Mouse (Mus musculus): Measurements from ENCODE around the gene Plekhg1.

The Plekhg1 gene

GRCm38 (mm10) chr10:3827368-3827767 lies 87.2 kb downstream of the Plekhg1 start:
- DNase-seq (ENCODE audit: low spot score in 2 of 2) = no peak

- DNase-seq (ENCODE audit: low spot score in 2 of 2) = no peak
Measured at GRCm38 (mm10) chr10:3829472-3829871, 89.3 kb downstream of the Plekhg1 start.

GRCm38 (mm10) chr10:3830618-3831017 lies 90.5 kb downstream of the Plekhg1 start:
- DNase-seq (ENCODE audit: low spot score in 2 of 2) = no peak

GRCm38 (mm10) chr10:3831597-3832351 lies 91.6 kb downstream of the Plekhg1 start:
- DNase-seq (ENCODE audit: low spot score in 2 of 2) = no peak

- no peak for DNase-seq (ENCODE audit: low spot score in 2 of 2)
Measured at GRCm38 (mm10) chr10:3834060-3834459, 93.9 kb downstream of the Plekhg1 start.

GRCm38 (mm10) chr10:3834678-3835077 lies 94.5 kb downstream of the Plekhg1 start:
- DNase-seq (ENCODE audit: low spot score in 2 of 2) = no peak

- DNase-seq (ENCODE audit: low spot score in 2 of 2) = no peak
Measured at GRCm38 (mm10) chr10:3835616-3836015, 95.5 kb downstream of the Plekhg1 start.

DNA sequence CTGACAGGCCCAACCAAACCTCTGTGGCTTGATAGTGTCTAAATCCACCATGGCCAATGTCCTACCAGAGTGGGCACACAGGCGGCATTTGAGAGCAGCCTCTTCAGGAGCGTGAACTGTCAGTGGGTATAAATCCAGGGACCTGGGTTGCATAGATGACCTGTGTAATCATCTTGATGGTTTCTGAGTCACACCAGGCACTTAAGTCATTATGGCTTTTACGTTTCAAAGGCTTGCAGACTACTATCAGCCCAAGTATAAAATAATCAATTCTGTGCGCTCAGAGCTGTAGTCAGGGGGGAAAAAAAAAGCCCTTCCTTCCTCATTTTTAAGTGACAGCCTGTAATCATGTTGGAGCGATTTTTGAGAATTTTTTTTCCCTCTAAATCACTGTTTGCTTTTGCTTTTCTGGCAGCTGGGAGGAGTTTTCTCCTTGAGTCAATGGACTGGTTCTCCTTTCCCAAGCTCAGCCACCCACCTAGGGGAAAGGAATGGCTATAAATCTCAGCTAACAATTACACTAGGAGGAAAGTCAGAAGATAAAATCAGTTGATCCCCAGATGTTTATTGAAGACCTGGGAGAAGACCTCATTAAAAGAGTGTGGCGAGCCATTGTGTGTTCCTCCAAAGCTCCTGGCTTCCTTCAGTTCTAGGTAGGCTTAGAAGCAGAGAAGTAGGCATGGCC lies 99.7 kb downstream of the Plekhg1 start:
- DNase-seq (ENCODE audit: low spot score in 2 of 2) = no peak

DNA sequence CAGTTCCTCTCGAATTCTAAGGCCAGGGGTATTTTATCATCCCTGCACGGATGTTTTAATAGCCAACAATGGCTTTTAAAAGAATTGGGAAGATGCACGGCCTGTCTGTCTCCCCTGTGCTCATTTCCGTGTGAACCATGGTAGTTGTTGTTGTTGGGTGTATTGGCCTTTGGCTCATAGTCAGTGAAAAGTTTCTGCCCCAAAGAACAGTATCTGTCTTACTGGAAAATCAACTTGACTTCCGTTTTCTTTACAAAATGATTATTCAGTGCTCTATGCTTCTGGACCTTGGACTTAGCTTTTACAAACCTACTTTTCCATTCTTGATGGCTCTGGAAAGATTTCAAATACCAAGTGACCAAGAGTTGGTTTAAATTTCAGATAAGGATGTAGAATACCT lies 104.3 kb downstream of the Plekhg1 start:
- no peak for DNase-seq (ENCODE audit: low spot score in 2 of 2)

DNA sequence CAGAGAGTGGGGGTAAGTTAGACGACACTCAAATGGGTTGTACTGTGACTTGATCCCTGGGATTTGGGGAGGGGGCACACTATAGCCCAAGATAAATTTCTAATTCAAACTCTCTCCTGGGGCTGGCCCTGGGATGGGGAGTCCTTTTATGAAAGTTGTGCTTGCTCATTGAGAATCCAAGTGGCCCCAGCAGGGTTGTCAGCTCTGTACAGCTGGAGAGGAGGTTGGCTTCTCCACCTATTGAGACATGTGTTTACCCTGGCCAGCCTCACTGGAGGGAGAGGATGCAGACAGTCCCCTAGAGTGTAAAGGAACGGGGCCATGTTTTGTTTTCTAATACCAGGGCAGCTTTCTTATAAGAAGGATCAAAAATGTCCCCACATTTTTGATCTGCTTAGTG lies 106.9 kb downstream of the Plekhg1 start:
- no peak for DNase-seq (ENCODE audit: low spot score in 2 of 2)

DNA sequence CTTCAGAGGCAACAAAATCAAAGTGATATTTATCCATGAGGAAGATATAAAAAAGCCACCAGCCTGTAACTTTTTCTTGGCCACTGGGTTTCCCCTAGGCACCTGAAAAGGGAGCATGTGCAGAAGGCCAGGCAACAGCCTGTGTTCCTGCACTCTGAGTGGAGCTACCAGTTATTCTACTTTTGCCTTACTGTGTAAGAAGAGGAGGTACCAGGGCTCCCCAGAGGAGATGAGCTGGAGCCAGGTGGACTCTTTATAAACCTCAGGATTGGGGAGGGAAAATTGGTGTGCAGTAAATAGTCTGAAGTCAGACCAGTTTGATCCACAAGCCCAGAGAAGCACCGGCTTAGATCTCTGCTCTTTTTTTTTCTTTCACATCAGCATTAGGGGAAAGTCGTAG lies 111.3 kb downstream of the Plekhg1 start:
- DNase-seq (ENCODE audit: low spot score in 2 of 2) = no peak

GRCm38 (mm10) chr10:3852733-3853132 lies 112.6 kb downstream of the Plekhg1 start:
- DNase-seq (ENCODE audit: low spot score in 2 of 2) = no peak

DNA sequence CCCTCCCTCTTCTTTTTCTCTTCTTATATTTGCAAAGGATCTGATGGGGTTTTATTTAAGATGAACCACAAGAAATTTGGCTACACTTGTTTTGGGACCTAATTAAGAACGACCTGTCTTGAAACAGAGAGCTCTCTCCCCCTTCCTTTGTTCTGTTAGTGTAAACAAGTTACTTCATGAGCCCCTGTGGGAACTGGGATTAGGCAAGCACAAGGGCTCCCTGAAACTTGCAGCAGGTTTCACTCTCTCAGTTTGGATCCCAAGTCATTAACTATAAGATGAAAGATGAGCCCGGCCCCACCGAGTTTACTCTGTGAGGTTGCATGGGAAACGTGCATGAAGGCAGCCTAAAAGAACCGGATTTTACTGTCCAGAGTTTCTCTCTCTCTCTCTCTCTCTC lies 117.7 kb downstream of the Plekhg1 start:
- no peak for DNase-seq (ENCODE audit: low spot score in 2 of 2)

- DNase-seq (ENCODE audit: low spot score in 2 of 2) = no peak
Measured at GRCm38 (mm10) chr10:3858437-3858836, 118.3 kb downstream of the Plekhg1 start.

- no peak for DNase-seq (ENCODE audit: low spot score in 2 of 2)
Measured at GRCm38 (mm10) chr10:3858961-3859714, 119.0 kb downstream of the Plekhg1 start.

- DNase-seq (ENCODE audit: low spot score in 2 of 2) = no peak
Measured at GRCm38 (mm10) chr10:3863411-3864195, 123.4 kb downstream of the Plekhg1 start.

GRCm38 (mm10) chr10:3864196-3864540 lies 124.0 kb downstream of the Plekhg1 start:
- DNase-seq (ENCODE audit: low spot score in 2 of 2) = no peak

DNA sequence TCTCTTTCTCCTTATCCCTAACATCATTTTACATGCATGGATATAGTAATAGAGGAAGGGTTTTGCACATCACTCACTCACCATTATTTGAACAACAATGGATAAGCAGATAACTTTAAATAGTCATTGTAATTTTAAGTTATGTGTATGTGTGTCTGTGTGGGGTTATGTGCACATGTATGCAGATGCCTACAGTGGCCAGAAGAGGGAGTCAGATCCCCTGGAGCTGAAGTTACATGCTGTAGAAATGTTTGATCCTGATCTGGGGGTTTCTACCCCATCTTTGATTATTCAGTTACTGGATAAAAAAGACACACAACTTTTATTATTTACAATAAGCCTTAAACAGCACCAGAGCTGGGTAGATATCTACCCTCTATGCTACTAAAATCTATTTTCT lies 127.1 kb downstream of the Plekhg1 start:
- no peak for DNase-seq (ENCODE audit: low spot score in 2 of 2)

DNA sequence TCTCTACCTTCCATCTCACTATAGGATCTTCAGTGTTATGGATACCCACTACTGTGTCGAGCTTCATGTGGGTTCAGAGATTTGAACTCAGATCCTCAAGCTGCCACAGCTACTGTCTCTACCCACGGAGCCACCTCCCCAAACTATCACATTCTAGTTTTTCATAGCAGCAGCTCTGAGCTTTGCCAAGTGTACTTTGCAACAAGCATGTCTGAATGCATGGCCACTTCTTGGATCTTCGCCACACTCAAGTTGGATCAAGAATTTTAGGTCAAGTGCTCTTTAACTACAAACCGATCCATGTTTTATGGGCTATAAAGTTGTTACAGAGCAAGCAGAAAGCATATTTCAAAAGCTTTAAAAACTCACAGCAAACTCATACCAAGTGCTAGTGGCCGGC lies 130.7 kb downstream of the Plekhg1 start:
- no peak for DNase-seq (ENCODE audit: low spot score in 2 of 2)

GRCm38 (mm10) chr10:3873467-3873866 lies 133.3 kb downstream of the Plekhg1 start:
- DNase-seq (ENCODE audit: low spot score in 2 of 2) = no peak

DNA sequence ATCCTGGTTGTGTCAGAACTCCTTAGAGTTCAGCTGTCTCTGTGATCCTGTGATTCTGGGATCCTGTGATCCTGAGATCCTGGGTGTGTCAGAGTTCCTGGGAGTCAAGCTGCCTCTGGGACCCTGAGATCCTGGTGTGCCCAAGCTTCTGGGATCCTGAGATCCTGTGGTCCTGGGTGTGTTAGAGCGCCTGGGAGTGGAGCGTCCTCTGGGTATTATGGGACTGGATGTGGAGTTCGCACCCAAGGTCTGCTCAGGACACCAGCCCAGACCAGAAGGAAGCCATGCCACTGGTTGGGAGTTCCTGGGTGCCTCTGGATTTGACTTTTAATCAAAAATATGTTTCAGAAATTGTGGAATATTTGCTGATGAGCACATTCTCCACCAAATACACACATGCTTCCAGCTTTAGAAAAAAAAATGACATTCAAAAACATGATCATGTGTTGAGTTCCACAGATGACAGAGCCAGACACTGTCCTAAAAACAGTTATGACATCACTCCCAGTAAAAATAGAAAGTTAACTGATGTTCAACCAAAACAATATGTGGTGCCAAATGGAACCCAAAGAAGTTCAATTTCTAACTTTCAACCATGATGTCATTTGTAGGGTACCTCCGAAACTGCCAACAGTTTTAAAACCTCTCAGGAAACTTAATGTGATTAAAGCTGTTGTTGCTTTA lies 137.8 kb downstream of the Plekhg1 start:
- DNase-seq (ENCODE audit: low spot score in 2 of 2) = no peak

Data from frontal cortex, postnatal 14 days (tissue).